Mouse (Mus musculus) neutrophil, adult 5-6 weeks (primary cell): Measurements from ENCODE around the gene Ace. TPM values are rescaled to one million over a fixed set of nuclear protein-coding genes. Genes with fewer than 3 reads are reported as not detected.
"Not testable (repeated sequence)": the region's sequence is repeated elsewhere in the genome, so short reads cannot be mapped to it uniquely, and the experiment has no call there.

Source experiments
- ATAC-seq: fragments of 151-379, 151-347 bp; 2 replicates; pipeline ENCODE4 v1.8.0; 2017; ENCODE audit warnings: mild to moderate bottlenecking, moderate TSS enrichment; ENCODE audit not compliant: insufficient number of reproducible peaks, poor library complexity, low FRiP score, severe bottlenecking; ENCODE audit errors: extremely low read depth
- total RNA-seq: library from RNA; stranded (forward); fragments of 200-1000 nt; gene quantifications from 2 replicates; pipeline ENCODE4 v1.2.3, GENCODE M21; 2017

The Ace gene
- total RNA-seq, 1 experiment from 2014 or later = 7.4 TPM

DNA sequence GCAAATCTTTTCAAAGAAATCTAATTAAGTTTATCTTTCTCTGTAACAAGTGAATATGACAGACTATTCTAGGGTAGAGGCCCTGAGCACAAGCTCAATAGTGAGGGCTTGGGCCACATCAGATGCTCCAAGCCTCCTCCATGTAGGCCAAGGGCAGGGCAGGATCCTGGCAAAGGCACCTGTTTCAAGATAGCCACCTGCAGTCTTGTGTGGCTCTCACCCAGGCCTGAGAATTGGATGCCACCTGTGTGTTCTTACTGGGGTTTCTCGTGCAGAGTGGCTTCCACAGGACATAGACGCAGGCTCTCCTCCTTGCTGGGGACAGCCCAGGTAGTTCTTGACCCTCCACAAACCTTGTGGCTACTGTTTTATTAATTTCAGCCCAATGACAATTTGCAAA is 10.5 kb downstream of the Ace start:
- no peak for ATAC-seq

DNA sequence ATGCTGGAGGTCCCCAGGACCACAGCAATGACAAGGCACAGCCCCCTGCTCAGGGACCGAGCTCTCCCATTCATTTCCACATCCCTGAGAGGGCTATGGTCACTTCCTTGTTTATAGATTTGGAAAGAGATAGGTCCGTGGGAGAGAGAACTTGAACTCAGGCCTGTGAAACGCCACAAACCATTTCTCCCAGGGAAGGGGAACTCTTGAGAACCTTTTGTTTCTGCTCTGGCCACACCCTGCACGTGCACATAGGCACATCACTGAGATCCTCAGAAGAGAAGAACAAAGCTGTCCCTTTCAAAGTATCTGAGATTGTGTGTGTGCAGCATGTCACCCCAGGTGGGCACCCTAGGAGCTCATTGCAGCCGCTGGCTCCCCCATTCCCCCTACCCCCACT is 10.9 kb downstream of the Ace start:
- ATAC-seq = no peak

DNA sequence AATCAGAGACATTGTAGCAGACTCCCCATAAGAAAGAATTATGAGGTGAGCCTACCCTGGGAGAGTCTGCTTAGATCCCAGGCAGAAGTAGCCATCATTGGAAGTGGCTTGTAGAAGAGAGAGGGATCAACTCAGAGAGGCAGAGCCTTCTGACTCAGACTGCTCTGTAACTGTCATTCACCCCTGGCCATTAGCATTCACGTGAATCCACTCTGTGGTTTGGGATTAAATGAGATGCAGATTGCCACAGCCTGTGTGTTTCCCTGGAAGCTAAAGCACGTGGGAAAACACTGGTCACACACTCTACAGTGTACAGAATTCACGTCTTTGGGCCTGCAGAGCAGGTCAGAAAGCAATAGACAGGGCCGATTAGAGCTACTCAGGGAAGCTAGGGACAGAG is 16.7 kb downstream of the Ace start:
- no peak for ATAC-seq

DNA sequence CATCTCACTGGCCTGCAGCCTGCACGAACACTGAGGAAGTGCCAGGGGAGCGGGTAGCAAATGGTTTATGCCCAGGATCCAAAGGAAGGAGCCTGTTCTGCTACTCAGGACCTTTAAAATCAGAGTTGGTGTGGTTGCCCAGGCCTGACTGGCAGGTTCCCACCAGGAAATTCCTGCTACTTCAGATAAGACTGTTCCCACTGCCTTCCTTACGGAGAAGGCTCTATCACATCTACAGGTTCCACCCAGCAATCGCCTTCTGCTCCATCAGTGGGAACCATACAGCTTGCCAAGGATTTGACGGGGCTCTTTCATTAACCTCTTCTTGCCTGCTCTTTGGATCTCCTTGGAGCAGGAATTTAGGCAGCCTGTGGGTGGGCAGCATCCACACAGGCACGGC is 19.7 kb downstream of the Ace start:
- no peak for ATAC-seq

DNA sequence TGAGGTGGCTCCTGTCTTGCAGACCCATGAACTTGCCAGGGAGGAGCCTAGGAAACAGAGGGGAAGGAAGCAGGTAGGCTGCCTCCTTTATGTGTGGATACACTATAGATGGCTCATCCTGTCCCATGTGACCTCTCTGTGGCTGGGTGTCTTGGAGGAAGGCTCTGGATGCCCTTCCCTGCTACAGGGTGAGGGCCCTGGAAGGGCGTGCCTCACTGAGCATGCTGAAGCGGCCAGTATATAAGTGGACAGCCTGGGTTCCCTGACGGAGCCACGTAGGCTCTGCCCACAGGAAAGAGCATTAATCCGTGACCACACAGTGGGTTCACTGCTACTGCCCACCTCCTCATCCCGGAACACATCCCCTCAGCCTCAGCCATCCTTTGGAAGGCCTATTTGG is 21.7 kb downstream of the Ace start:
- no peak for ATAC-seq

DNA sequence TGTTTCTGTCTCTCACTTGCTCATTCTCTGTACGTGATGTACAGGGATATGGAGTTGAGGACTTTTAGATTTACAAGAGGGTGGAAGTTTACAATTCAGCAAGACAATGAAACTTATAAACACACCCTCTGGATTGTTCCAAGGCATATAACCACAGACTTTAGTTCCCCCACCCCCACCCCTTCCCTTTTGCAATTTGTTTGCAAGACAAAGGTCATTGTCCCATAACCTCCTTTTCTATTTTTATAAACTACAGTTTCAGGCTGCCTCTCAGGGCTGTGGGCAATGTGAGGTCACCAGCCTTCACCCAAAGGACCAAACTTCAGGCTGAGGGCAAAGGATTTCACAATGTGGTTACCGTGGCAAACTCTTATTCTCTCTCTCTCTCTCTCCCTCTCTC is 22.5 kb downstream of the Ace start:
- ATAC-seq = no peak

DNA sequence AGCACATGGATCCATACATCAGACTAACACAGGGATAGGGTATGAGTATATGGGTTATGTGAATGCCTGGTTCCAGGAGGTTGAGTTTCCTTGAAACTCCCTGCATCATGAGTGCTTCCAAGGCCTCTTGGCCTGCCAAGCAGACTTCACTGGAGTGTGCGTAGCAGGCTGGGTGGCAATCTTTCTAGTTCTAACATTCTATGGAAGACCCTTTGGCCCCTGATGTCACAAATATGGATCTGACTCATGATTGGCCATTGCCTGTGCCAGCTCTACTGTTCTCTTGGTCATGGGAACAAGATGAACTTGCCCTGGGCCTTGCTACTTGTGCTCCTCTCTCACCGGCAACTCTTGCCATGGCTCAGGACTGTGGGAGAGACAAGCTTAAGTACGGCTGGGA is 26.6 kb downstream of the Ace start, which contains the start of gene Ace3:
Gene Ace3, plus strand, starts transcription at position 301 of the 400 bp plus-strand sequence.
- ATAC-seq = no peak

DNA sequence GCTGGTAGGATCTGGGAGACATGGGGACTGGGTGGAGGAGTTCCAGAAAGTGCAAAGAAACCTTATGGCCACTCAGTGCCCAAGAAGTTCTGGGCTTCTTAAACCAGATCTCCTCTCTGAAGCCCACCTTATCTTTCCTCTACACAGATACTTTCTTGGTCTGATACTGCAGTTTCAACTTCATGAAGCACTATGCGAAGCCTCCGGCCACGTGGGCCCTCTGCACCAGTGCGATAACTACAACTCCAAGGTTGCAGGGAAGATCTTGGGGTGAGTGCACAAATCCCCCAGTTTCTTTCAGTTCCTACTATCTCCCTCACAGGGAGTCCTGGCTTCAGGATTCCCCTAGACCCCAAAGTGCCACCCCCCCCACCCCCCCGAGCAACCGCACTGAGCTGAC is 32.3 kb downstream of the Ace start:
- no peak for ATAC-seq

DNA sequence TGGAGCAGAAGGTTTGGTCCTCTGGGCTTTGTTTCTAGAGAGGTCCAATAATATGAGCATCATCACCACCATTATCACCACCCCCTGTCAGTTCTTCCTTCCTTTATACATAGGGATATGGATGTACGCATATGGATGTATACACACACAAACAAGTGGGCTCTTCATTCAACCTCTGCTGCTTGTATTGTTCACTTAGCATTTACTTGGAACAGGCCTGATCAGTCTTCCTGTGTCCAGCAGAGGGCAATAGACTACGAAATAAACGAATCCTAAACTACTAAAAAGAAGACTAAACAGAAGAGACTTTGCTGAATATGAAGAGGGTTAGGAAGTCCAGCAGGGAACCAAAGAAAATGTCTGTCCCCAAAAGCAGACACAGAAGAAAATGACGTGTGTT is 34.0 kb downstream of the Ace start:
- peak; percentile 45; the same call in 1 of the 2 replicates for ATAC-seq

DNA sequence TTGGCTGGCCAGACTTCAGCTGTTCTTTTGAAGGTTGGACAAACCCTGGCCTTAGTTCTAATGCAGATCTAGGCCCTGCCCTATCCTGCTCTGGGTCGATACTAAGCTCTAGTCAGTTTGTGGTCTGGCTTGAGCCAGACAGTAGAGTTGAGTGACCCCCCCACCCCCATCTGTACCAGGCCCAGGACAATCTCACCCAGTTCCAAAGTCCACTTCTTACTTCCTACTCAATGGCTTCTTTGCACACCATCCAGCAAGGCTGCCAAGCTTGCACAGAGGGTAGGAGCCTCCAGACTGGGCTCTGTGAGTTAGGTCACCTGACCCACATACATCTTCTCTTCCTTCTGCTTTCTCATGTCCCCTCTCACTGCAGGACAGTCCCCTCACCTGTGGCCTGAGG is 36.8 kb downstream of the Ace start:
- ATAC-seq = no peak

DNA sequence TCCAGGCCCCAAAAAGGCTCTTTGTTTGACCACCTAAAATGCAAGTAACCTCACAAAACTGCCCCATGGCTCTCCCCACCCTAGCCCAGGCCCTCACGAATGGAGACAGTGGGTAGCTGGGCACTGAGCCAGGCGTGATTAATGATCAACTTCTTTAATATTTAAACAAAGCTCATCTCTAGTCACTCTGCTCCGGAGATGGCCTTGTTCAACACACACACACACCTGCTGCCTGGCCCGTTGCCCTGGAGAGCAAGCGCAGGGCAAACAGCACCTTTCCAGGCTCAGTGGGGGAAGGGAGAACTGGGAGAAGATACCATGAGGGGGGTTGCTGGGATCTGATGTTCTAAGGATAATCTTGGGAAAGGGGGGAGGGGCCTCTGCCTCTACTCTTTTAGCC is 38.2 kb downstream of the Ace start:
- ATAC-seq = no peak

DNA sequence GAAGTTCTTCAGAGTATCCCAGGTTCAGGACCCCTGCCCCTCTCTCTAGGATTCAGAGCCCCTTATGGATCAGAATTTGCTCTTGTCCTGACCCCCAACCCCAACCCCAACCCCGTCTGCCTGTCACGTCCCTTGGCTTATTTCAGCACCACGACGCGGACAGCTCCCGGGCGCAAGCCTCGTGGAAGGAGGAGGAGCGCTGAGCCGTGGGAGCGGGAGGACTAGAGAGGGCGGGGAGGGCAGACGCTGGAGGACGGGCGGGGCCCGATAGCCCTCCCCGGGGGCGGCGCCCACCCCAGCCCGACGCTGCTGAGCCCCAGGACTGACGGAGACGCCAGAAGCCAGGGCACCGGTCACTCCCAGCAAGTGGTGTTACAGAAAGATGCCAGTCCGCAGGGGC is 40.1 kb downstream of the Ace start, which contains the start of gene Kcnh6:
Gene Kcnh6, plus strand, starts transcription at position 304 of the 400 bp plus-strand sequence.
- no peak for ATAC-seq

DNA sequence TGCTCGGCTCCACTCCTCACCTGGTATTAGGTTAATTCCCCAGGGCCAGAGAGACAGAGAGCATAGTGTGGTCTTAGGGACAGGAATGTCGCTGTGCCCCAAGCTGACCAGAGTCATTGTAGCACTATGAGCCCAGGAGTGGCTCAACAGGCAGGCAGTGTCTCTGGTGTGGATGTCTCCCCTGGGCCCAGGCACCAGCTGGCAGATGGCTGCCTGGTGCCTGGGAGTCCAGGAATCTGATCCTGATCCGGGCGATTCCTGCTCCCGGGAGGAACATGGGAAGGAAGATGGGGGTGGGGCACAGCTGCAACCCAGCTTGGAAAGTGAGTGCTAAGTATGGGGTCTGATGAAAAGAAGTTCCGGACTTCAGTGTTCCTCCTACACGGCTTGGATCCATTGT is 45.0 kb downstream of the Ace start:
- ATAC-seq = no peak

DNA sequence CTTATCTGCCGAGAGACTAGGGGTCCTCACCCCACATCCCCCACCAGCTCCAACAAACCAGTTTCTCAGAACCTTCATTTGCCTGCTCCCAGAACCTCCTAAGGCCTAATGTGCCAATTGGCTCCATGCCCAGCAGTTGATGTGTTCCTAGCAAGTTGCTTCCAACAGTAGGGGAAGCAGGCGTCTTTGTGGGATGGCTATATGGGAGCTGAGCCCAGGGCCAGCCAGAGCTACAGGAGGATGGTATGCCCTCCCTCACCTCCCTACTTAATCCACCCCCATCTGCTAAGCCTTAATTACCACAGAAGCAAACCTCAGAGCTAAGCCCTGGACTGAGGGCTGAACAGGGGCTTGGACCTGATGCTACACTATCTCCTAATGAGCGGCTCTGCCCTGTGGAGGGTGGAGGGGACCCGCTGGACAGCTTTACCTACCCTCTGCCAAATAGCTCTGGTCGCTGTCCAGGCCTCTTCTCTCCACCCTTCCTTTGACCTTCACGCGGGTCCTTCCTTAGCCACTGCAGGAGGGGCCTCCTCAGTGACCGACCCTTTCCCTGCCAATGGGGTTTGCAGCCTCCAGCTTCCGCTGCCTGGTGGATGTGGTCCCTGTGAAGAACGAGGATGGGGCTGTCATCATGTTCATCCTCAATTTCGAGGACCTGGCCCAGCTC is 45.9 kb downstream of the Ace start:
- ATAC-seq = no peak

DNA sequence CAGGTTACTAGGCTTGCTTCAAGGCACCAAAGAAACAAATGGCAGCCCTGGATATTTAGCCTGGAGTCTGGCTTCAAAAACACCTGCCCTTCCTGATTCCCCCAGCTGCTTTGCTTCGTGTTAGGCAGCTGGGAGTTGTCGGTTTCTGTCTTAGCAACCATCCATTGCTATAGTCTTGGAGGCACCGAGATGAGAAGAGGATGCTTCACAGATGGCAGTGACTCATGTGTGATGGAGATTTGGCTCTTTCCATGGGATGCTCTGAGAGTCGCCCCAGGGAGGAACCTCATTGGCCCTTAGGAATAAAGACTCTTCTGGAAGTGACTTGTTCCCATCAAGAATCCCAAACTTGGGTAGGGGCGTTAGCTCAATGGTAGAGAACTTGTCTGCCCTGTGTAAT is 48.7 kb downstream of the Ace start:
- no peak for ATAC-seq

DNA sequence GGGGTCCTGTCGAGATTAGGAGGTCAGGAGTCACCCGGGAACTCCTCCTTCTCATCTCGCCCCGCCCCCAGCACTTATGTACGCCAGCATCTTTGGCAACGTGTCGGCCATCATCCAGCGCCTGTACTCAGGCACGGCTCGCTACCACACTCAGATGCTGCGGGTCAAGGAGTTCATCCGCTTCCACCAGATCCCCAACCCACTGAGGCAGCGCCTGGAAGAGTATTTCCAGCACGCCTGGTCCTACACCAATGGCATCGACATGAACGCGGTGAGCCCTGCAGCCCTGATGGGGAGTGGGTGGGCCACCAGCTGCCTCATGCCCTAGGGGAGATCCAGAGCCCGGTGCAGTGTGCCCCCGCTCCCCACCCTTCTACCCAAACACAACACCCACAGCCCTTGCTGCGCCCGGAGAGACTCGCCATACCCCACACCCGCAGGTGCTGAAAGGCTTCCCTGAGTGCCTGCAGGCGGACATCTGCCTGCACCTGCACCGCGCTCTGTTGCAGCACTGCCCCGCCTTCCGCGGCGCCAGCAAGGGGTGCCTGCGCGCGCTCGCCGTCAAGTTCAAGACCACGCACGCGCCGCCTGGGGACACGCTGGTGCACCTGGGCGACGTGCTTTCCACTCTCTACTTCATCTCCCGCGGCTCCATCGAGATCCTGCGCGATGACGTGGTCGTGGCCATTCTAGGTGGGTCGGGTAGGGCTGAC is 52.5 kb downstream of the Ace start:
- ATAC-seq = no peak

DNA sequence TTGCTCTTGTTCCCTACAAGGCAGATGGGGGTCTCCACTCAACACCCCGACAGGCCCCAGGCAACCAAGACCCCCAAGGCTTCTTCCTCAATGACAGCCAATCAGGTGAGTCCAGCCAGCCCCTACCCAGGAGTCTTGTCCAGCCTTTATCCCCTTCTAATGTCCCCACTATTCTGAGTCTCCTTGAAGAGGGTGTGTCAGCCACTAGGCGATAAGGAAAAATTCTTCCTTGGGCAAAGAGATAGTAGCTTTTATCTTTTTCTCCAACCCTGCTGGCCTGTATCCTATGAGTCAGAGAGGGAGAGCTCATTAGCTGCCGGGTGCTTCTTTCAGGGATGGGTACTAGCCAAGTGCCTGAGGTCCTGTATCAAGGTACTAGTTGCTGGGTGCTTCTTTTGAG is 58.0 kb downstream of the Ace start:
- ATAC-seq = no peak

DNA sequence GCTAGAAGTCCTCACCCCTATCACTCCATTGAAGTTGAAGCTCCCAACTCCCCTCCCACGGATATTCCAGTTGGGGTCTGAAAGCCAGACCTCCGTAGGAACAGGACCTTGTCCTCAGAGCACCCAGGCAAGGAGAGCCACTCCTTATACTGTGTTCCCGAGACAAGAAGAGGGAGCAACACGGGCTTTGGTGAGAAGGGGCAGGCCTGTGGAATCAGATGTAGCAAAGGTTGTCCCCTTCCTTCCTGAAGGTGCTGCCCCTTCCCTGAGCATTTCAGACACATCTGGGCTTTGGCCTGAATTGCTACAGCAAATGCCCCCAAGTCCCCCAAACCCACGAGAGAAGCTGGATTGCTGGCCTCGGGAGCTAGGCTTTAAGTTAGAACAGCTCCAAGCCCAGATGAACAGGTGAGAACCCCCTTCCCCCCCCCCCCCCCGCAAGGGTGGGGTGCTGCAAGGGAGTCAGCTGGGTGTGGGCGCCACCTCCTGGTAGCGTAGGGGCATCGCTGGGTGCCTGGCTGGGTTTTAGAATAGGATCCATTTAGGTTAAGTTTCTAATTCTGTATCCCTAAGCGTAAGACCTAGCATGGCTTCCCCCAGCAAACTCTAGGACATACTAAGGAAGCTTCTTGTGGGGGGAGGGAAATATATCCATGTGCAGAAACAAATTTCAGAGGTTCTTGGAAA is 58.9 kb downstream of the Ace start:
- ATAC-seq = peak; percentile 71

DNA sequence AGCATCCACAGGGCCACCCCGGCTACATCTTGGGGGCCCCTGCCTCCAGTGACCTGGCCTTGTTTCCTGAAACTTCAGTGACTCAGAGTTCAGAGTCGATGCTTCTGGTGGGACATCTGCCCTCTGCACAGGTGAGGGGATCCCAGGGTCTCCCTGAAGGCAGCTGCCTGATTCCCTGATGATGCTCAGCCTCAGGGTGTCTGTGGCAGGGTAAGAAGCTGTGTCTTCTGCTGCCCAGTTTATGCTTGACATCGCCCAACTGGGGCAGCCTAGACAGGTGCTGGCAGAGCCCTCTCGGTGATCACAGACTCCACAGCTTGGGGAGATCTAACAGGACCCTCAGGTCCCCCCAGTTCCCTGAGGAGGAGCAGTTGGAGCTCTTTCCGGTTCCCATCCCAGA is 59.9 kb downstream of the Ace start:
- 0 out of 2 replicates have a peak, but pooled peaks have one; percentile 4 for ATAC-seq

DNA sequence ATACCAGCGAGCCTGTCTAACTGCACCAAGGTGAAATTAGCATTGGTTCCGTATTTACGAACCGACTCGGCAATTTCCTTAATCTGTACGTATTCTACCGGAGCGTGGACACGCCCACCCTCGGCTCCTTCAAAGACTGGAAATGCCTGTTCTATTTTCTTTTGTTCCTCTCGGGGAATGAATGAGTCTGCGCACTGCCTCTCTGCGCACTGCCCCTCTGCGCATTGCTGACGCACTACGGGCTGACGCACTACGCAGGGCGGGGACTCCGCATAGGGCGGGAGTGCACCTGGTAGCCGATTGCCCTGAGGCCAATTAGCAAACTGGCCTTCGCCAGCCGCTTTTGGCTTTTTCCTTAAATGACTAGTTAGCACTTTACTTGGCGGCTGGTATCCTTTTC is 64.3 kb downstream of the Ace start:
- not testable (repeated sequence) for ATAC-seq
